Mouse (Mus musculus) frontal cortex, postnatal 25 days (tissue): ENCODE data around the gene Micall2.
"Not testable (repeated sequence)": the region's sequence is repeated elsewhere in the genome, so short reads cannot be mapped to it uniquely, and the experiment has no call there.

Experiments
- DNase-seq, 2 experiments: peaks; one replicate each; pipeline ENCODE4 v3.0.0; 2022; ENCODE audit warnings: low spot score in 2 of 2

Gene Micall2

GRCm38 (mm10) chr5:139735677-139736503, at the start of gene Micall2:
Gene Micall2 (minus strand): TSS chr5:139736336.
- peak; percentile 48 to 75 for DNase-seq

GRCm38 (mm10) chr5:139781406-139781805, 45.3 kb upstream of the Micall2 start:
- DNase-seq = no peak

GRCm38 (mm10) chr5:139776966-139777365, 40.8 kb upstream of the Micall2 start:
- no peak for DNase-seq

- DNase-seq = peak; percentile 96 to 97
These were observed 39.2 kb upstream of the Micall2 start, which contains the start of gene Ints1 for GRCm38 (mm10) chr5:139775216-139775926. Gene Ints1 (minus strand): TSS chr5:139775674.

GRCm38 (mm10) chr5:139768216-139768615, 32.1 kb upstream of the Micall2 start:
- no peak for DNase-seq

- no peak for DNase-seq
These were observed 28.2 kb upstream of the Micall2 start for GRCm38 (mm10) chr5:139764296-139764695.

GRCm38 (mm10) chr5:139758096-139758495, 22.0 kb upstream of the Micall2 start:
- DNase-seq = peak in 1 of 2 experiments; percentile 50

- no peak for DNase-seq
These were observed 20.4 kb upstream of the Micall2 start for GRCm38 (mm10) chr5:139756586-139756985.

GRCm38 (mm10) chr5:139756135-139756534, 20.0 kb upstream of the Micall2 start:
- DNase-seq = no peak

GRCm38 (mm10) chr5:139754753-139755152, 18.6 kb upstream of the Micall2 start:
- peak in 1 of 2 experiments; percentile 51 for DNase-seq

GRCm38 (mm10) chr5:139750535-139750934, 14.4 kb upstream of the Micall2 start:
- peak; percentile 59 to 67 for DNase-seq

- no peak for DNase-seq
These were observed 13.4 kb upstream of the Micall2 start for GRCm38 (mm10) chr5:139749413-139750125.

- peak in 1 of 2 experiments; percentile 44 for DNase-seq
These were observed 9.6 kb upstream of the Micall2 start for GRCm38 (mm10) chr5:139745771-139746170.

- DNase-seq = not testable (repeated sequence)
These were observed 6.5 kb upstream of the Micall2 start for GRCm38 (mm10) chr5:139742640-139743039.

GRCm38 (mm10) chr5:139738592-139739315, 2.6 kb upstream of the Micall2 start:
- DNase-seq = no peak

GRCm38 (mm10) chr5:139737841-139738591, 1.9 kb upstream of the Micall2 start:
- no peak for DNase-seq

GRCm38 (mm10) chr5:139736504-139736940, 386 bp upstream of the Micall2 start:
- no peak for DNase-seq

GRCm38 (mm10) chr5:139734746-139735145, 1.4 kb downstream of the Micall2 start:
- no peak for DNase-seq

GRCm38 (mm10) chr5:139734016-139734415, 2.1 kb downstream of the Micall2 start:
- no peak for DNase-seq

- DNase-seq = no peak
These were observed 3.5 kb downstream of the Micall2 start for GRCm38 (mm10) chr5:139732634-139733107.
